Comparison of ENCODE assay signal across 8 mouse cellular contexts in genomic region chr19:45014335-45014971, GRCm38 (mm10). TPM values are rescaled to one million over a fixed set of nuclear protein-coding genes. Genes with fewer than 3 reads are reported as not detected.
DNase-seq lines count a peak whose midpoint lies in the region; ATAC-seq and TF ChIP-seq lines count a peak whose summit lies in the region.

Lzts2 (plus strand) TSS chr19:45014414.

- H3K4me1 ChIP-seq in hindbrain, postnatal 0 days (ENCODE audit: insufficient read depth, low read length) = peaks cover 31% of the 10 kb centered on the region
- H3K4me1 ChIP-seq in limb, embryonic 13.5 days = peaks cover 56% of the 10 kb centered on the region

- no peaks in the 10 kb centered on the region; the same call in 1 of the 2 replicates for H3K27me3 ChIP-seq in hindbrain, postnatal 0 days (ENCODE audit: insufficient read depth, low read length)
- H3K27me3 ChIP-seq in limb, embryonic 13.5 days = no peaks in the 10 kb centered on the region

- no peak for ATAC-seq in hindbrain, postnatal 0 days
- ATAC-seq in limb, embryonic 13.5 days (ENCODE audit: low FRiP score, low read depth) = no peak

- no peak for TF ChIP-seq CTCF in gastrocnemius, adult 2 months (IDR thresholded peaks at IDR 0.05)
- TF ChIP-seq CTCF in hindbrain, postnatal 0 days (IDR thresholded peaks at IDR 0.05; ENCODE audit: low read depth) = no peak

- DNase-seq in embryo, embryonic 10 days (ENCODE audit: low spot score) = peak; percentile 52
- no peak for DNase-seq in embryo, embryonic 9.5 days (ENCODE audit: extremely low spot score)
- no peak for DNase-seq in adrenal gland, adult 8-10 months
- no peak for DNase-seq in gastrocnemius, adult 2 months
- no peak for DNase-seq in hindbrain, postnatal 0 days (ENCODE audit: low spot score)
- DNase-seq in neural tube, embryonic 10.5 days (ENCODE audit: extremely low spot score, low spot score) = peak; percentile 47
- DNase-seq in spleen, adult 12 weeks (ENCODE audit: low spot score) = no peak

- intact Hi-C loops in gastrocnemius, adult 2 months (cut with DNase I) = no loop called here

- peak within 1 kb of the TSS; percentile 94 for H3K27ac ChIP-seq in gastrocnemius, adult 2 months
- H3K27ac ChIP-seq in hindbrain, postnatal 0 days = peak within 1 kb of the TSS; percentile 20; the same call in 1 of the 2 replicates
- H3K27ac ChIP-seq in limb, embryonic 13.5 days = peak within 1 kb of the TSS; percentile 99

- H3K9me3 ChIP-seq in hindbrain, postnatal 0 days (ENCODE audit: low read length) = no peaks in the 10 kb centered on the region
- no peaks in the 10 kb centered on the region for H3K9me3 ChIP-seq in limb, embryonic 13.5 days

- H3K4me2 ChIP-seq in hindbrain, postnatal 0 days (ENCODE audit: low read depth, low read length) = peak within 1 kb of the TSS; percentile 83
- peak within 1 kb of the TSS; percentile 91 for H3K4me2 ChIP-seq in limb, embryonic 13.5 days (replicated peaks)

- peaks cover 18% of the 10 kb centered on the region; the same call in 1 of the 2 replicates for H3K36me3 ChIP-seq in hindbrain, postnatal 0 days (ENCODE audit: insufficient read depth, low read length)
- peaks cover 29% of the 10 kb centered on the region for H3K36me3 ChIP-seq in limb, embryonic 13.5 days

- H3K4me3 ChIP-seq in gastrocnemius, adult 2 months = peak within 1 kb of the TSS; percentile 80
- peak within 1 kb of the TSS; percentile 69 for H3K4me3 ChIP-seq in hindbrain, postnatal 0 days (ENCODE audit: low read length)
- H3K4me3 ChIP-seq in limb, embryonic 13.5 days = peak within 1 kb of the TSS; percentile 79

- H3K9ac ChIP-seq in hindbrain, postnatal 0 days (replicated peaks; ENCODE audit: low read length) = peak within 1 kb of the TSS; percentile 37; the same call in 1 of the 2 replicates
- H3K9ac ChIP-seq in limb, embryonic 13.5 days = peak within 1 kb of the TSS; percentile 77

- WGBS in hindbrain, postnatal 0 days = 17% methylated on average over 10 of the region's 10 CpGs
- 3% methylated on average over 10 of the region's 10 CpGs for WGBS in limb, embryonic 13.5 days

RNA-seq across cellular contexts. Expression of gene Lzts2, which starts in this region (rescaled TPM):
- total RNA-seq in adrenal gland, adult 8-10 months (2022) = 100 to 1,000 TPM; 100 to 121 (median 110) TPM
- total RNA-seq in gastrocnemius, adult 2 months (2021) = 10 to 100 TPM; 21.0 to 29.3 TPM
- total RNA-seq in hindbrain, postnatal 0 days (2014; rRNA removed) = 44.1 and 44.7 TPM in 2 replicates
- 16.4 and 17.0 TPM in 2 replicates for polyA plus RNA-seq in hindbrain, postnatal 0 days (2015; fragmentation: Nextera tagmentation; extraction: Ambion mirVana)
- polyA plus RNA-seq in limb, embryonic 13.5 days (2015; fragmentation: Nextera tagmentation; extraction: Ambion mirVana) = 68.8 and 68.9 TPM in 2 replicates

Comparison
In these comparisons a context has a peak if more than half of its experiments do, and no peak if none do; other contexts are left out.
1. DNase-seq: peak in embryo, embryonic 10 days (single experiment) and neural tube, embryonic 10.5 days (single experiment); none in embryo, embryonic 9.5 days (single experiment), adrenal gland, adult 8-10 months (single experiment), gastrocnemius, adult 2 months (single experiment), hindbrain, postnatal 0 days (single experiment) and spleen, adult 12 weeks (single experiment).
2. H3K27ac ChIP-seq: peak in every context shown above with its lines; median percentile 99 in limb, embryonic 13.5 days; 94 in gastrocnemius, adult 2 months; 20 in hindbrain, postnatal 0 days.
3. Peak in every context shown above with its lines, with median percentiles within 50 percentile points of each other: H3K4me3 ChIP-seq.